Mouse (Mus musculus): ENCODE results near the gene Numa1.
"Not testable (repeated sequence)": the region's sequence is repeated elsewhere in the genome, so short reads cannot be mapped to it uniquely, and the experiment has no call there.

The Numa1 gene

DNA sequence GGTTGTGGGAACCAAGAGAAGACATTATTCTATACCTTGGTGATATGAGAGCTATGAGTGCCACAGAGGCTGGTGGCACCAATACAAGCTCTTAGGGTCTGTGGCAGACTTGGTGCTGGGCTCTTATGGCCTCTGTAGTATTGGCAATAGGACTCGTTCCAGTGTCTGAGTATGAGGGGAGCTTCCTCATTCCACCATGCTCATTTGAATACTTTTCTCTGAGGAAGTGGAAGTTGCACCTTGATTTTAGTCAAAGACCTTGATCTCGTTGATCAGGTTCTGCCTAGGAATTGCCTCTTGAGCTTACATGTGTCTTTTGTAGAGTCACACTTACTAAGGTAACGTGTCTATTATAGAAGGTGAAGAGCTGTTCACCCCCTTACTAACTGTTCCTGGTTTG lies 60.3 kb downstream of the Numa1 start:
- no peak for DNase-seq

GRCm38 (mm10) chr7:101998194-101998927 lies 64.5 kb downstream of the Numa1 start:
- peak; percentile 92 for DNase-seq

DNA sequence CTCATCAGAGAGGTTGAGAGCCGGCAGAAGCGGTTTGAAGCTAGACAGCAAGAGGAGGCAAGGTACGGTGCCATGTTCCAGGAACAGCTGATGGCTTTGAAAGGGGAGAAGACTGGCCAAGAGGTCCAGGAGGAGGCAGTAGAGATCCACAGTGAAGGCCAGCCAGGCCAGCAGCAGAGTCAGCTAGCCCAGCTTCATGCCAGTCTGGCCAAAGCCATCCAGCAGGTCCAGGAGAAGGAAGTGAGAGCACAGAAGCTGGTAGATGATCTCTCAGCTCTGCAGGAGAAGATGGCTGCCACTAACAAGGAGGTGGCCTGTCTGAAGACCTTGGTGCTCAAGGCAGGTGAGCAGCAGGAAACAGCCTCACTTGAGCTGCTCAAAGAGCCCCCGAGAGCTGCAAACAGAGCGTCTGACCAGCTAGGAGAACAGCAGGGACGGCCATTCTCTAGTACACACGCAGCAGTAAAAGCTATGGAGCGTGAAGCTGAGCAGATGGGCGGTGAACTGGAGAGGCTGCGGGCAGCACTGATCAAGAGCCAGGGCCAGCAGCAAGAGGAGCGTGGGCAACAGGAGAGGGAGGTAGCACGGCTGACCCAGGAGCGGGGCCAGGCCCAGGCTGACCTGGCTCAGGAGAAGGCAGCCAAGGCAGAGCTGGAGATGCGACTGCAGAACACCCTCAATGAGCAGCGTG lies 65.7 kb downstream of the Numa1 start:
- peak; percentile 83 for DNase-seq

DNA sequence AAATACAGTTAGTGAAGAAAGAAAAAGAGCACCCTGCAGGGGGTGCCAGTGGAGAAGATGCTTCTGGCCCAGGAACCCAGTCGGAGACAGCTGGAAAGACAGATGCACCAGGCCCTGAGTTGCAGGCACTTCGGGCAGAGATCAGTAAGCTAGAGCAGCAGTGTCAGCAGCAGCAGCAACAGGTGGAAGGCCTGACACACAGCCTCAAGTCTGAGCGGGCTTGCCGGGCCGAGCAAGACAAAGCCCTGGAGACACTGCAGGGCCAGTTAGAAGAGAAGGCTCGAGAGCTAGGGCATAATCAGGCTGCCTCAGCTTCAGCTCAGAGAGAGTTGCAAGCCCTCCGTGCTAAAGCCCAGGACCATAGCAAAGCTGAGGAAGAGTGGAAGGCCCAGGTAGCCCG lies 66.4 kb downstream of the Numa1 start:
- peak; percentile 65 for DNase-seq

- DNase-seq, result peak; percentile 66
These were observed 67.2 kb downstream of the Numa1 start for GRCm38 (mm10) chr7:102000921-102001630.

DNA sequence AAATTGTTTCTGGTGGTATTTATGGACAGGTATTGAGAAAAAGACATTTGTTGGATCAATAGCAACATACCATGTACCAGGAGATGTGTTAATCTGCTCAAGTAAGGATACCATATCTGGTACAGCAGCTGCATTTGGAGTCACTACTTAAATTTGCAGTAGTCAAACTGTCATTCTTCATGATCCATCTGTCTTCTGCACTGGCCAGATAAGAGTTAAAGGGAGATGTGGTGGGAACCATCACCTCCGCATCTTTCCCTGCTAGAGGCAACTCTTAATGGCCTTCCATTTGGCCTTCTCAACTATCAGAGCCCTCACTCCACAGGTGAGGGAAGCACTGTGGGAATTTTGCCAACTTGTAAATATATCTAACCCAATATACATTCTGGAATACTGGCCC lies 72.6 kb downstream of the Numa1 start:
- no peak for DNase-seq

- peak; percentile 65 for DNase-seq
These were observed 77.9 kb downstream of the Numa1 start for GRCm38 (mm10) chr7:102011855-102012254.

GRCm38 (mm10) chr7:102013416-102013815 lies 79.5 kb downstream of the Numa1 start:
- DNase-seq, result no peak

DNA sequence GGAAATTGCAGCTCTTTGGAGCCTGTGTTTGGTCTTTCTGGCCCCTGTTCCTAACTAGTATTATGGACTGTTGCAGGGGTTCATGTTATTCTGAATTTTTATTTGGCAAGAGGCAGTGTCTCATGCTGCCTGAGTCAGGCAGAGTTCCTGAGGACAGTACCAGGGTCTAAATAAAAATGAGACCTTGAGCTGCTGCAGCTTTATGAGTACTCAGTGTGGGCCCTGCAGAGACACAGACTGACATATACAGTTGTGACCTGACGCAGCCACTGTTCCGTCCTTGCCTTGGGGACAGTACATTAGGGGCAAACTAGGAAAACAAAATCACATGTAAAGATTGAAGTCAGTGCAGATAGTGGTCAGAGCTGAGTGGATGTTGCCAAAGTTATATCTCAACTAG lies 81.1 kb downstream of the Numa1 start:
- DNase-seq, result no peak

GRCm38 (mm10) chr7:102016936-102017335 lies 83.0 kb downstream of the Numa1 start:
- DNase-seq, result no peak

- DNase-seq, result no peak
These were observed 83.5 kb downstream of the Numa1 start for GRCm38 (mm10) chr7:102017452-102017851.

GRCm38 (mm10) chr7:102018034-102018433 lies 84.1 kb downstream of the Numa1 start:
- no peak for DNase-seq

DNA sequence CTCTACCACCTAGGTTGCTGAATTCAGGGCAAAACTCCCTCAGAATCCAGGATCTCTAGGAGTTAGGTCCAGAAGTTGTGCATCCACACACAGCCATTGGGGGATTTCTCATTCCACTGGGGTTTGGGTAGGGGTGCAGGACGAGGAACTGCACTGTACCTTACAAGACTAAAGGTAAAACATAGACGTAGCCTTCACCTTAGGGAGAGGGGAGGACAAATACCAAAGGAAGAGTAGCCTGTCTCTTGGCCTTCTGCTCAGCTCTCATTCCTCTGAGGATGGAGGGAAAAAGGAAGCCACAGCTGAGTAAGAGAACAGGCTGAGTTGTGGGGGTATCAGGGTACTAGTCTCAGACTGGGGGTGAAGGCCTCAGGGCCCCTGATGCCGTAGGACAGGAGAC lies 84.7 kb downstream of the Numa1 start, which contains the start of gene Il18bp:
Gene Il18bp (minus strand): TSS at position 101 of the 400 bp plus-strand sequence.
- no peak for DNase-seq

DNA sequence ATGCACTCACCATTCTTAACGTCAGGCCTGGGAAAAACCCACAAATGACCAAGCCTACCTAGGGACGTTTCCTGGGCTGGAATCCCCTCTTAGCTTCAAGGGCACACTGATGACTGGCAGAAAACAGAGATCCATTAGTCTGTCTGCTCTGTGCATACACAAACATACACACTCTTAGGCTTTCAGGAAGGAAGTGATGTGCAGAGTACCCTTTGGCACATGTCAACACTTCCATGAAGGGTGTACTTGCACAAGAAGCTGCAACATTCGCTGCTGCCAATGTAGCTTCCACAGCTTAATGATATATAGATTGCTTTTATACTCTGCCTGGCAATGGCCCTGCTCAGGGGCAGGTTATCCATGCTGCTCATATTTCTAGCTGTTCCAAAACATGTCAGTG lies 85.5 kb downstream of the Numa1 start:
- no peak for DNase-seq

DNA sequence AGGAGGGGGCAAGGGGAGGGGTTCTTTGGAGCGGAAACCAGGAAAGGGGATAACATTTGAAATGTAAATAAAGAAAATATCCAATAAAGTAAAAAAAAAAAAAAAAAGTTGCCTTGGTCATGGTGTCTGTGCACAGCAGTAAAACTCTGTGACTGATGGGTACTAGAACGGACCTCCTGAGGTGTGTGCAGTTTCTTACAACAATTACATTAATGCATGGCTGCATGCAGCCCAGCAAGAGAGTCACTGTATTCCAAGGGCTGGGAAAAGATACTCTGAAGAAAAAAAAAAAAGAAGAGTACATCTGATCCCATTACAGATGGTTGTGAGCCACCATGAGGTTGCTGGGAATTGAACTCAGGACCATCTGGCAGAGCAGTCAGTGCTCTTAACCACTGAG lies 87.0 kb downstream of the Numa1 start:
- not testable (repeated sequence) for DNase-seq

- DNase-seq, result no peak
These were observed 89.9 kb downstream of the Numa1 start for GRCm38 (mm10) chr7:102023821-102024220.

DNA sequence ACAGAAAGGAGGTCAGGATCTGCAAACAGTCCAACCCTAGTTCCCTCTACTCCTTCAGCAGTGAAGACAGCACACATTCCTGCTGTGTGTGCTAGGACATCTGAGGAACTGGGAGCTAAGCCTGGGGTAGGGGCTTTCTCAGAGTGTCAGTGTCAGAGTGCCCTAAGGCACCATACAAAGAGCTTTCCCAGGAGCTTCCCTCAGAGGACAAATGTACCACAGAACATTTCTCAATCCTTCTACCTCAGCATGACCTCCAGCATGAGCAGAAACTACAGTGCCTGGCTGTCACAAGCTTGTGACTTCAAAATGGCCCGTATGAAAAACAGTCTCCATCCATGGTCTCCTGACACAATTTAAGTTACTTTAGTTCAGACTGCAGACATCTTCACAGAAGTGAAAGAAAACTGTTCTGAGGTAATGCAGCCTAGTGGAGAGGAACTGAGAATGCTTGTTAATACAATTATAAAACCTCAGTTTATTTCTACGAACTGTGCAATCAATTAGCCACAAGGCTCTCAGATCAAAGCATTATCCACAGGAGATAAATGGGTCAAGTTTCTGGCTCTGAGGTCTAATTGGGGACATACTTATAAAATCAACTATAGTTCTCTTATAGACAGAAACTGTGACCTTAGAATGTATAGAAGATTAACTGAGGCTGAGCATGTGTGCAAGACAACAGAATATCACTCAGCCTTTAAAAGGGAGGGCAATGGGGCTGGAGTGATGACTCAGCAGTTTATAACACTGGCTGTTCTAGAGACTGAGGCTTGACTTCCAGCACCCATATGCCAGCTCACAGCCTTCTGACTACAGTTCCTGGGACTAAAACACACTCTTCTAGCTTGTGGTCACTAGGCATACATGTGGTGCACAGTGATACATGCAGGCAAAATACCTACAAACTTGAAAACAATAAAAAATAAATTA lies 91.5 kb downstream of the Numa1 start:
- no peak for DNase-seq

DNA sequence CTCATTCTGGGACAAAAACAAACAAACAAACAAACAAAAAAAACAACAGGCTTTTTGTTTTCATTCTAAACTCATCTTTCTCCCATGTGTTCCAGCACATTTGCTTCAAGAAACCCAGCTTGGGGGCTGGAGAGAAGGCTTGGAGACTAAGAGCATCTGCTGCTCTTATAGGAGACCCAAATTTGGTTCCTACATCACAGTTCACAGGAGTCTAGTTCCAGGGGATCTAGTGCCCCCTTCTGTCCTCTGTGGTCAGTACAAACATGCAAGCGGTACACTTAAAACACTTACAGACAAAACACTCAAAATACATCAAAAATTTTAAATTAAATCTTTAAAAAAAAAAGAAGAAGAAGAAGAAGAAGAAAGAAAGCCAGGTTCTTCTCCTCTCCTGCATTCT lies 101.0 kb downstream of the Numa1 start:
- peak; percentile 23 for DNase-seq

DNA sequence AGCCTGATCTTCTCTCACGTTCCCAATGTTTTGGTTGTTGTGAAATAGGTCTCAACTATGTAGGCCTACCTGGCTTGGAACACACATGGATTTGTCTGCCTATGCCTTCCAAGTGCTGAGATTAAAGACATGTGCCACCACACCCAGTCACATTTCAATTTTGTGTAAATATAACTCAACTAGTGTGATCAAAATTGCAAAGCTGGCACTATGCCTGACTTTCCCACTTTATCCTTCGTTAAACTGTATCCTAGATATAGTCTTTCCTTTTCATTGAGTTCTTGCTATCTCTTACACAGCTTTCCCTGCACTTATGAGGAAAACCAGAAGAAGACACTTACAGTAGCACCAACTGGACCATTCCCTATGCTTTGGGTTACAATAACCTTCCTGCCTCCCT lies 101.6 kb downstream of the Numa1 start:
- no peak for DNase-seq

DNA sequence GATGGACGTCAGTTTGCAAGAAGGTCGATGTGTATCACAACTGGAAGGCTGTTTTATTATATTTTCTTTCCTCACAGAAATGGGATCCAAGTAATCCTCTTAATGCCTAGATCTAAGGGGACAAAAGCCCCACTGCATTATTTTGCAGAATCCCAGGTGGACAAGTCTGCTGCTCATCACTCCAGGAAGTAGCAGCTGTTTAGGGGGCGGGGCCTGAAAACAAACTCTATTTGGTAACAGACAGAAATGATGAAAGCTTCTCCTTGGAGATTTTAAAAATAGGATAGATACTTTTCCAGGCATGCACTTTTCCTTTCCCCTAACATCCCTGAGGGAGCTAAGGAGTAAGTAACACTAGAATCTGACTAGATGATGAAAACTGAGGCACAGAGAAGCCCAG lies 103.4 kb downstream of the Numa1 start:
- DNase-seq, result no peak

- no peak for DNase-seq
These were observed 108.4 kb downstream of the Numa1 start for GRCm38 (mm10) chr7:102042314-102042713.

GRCm38 (mm10) chr7:102048524-102048923 lies 114.6 kb downstream of the Numa1 start:
- DNase-seq, result not testable (repeated sequence)

GRCm38 (mm10) chr7:102061353-102061752 lies 127.4 kb downstream of the Numa1 start:
- no peak for DNase-seq
